Mouse (Mus musculus): Measurements from ENCODE around the gene Gm49450.

Gene Gm49450

DNA sequence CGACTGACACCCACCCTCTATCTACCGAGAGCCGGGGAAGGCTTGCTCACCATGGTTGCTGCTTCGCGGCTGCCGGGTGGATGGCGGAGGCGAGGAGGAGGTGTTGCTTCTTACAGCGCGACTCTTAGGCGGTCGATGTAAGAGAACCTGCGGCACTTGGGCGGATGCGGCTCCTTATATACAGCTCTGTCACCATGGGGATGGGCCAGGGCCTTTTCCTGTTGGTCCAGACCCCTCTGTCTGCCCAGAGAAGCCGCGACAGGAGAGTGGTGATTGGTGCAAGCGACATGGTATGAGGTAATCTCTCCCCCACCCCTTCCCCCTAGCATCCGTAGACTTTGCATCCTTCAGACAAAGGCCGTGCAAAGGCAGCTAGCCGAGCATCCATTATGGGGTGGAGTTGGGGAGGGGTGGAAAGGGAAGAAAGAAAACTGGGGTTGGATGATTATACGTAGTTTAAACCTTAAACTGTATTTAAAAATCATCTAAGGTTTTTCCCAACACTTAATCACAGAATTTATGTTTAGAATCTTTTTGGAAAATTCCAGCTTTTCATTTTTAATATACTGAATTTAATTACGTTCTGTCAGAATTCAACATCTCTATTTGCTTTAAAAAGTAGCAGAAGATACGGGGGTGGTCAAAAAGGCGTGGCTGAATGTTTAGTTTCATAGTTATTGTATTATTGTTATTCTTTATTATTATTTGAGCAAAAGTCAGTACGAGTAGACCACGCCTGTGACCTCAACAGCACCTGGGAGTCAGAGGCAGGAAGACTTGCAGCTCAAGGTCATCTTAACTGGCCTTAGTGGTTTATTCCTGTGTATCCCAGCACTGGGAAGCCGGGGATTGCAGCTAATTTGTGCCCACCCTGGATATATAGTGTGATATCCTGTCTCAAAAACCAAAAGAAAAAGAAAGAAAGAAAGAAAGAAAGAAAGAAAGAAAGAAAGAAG lies at the start of gene Gm49450, which contains the start of gene Tuba1a:
Gm49450 (minus strand) TSS at position 151 of the 956 bp plus-strand sequence.
Tuba1a (minus strand) TSS at position 303 of the 956 bp plus-strand sequence.
- peak; percentile 98 for DNase-seq

- no peak for DNase-seq
Observed at GRCm38 (mm10) chr15:99001451-99001931, 48.1 kb upstream of the Gm49450 start.

DNA sequence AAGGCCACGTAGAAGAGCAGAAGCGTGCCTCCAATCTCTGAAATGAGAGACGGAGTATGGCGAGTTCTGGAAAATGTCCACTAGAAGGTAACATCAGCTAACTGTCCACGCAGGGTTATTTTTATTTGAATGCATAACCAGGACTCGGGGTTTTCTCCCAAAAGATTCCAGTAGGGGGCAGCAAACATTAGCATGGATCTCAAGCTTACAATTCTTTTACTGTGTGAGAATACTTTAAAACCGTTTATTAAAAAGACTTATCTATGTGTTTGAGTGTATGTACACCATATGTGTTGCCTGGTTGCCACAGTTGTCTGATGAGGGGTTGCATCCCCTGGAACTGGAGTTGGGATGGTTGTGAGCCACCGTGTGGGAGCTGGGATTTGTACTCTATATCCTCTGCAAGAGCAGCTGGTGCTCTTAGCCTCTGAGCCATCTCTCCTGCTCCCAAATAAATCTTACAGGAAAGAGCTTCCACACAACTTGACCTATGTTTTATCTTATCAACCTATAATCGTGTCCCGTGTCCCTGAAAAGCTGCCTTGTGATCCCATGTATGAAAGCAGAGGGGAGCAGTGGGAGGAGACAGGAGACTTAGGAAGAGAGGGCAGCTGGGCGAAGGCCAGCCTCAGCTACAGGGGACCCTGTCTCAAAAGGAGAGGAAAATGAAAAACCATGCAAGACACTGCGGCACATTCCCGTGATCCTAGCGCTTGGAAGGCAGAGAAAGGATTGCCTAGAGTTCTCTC lies 47.4 kb upstream of the Gm49450 start:
- DNase-seq = no peak

DNA sequence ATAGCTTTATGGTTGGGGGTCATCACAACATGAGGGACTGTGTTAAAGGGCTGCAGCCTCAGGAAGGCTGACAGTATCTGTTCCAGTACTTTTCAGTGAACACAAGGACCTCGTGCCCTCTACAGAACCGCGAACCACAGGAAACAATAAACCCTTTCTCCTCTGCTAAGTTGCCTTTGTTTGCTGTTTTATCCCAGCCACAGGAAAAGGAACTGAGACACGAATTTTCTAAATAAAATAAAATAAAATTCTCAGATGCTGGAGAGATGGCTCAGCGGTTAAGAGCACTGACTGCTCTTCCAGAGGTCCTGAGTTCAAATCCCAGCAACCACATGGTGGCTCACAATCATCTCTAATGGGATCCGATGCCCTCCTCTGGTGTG lies 45.4 kb upstream of the Gm49450 start:
- no peak for DNase-seq

DNA sequence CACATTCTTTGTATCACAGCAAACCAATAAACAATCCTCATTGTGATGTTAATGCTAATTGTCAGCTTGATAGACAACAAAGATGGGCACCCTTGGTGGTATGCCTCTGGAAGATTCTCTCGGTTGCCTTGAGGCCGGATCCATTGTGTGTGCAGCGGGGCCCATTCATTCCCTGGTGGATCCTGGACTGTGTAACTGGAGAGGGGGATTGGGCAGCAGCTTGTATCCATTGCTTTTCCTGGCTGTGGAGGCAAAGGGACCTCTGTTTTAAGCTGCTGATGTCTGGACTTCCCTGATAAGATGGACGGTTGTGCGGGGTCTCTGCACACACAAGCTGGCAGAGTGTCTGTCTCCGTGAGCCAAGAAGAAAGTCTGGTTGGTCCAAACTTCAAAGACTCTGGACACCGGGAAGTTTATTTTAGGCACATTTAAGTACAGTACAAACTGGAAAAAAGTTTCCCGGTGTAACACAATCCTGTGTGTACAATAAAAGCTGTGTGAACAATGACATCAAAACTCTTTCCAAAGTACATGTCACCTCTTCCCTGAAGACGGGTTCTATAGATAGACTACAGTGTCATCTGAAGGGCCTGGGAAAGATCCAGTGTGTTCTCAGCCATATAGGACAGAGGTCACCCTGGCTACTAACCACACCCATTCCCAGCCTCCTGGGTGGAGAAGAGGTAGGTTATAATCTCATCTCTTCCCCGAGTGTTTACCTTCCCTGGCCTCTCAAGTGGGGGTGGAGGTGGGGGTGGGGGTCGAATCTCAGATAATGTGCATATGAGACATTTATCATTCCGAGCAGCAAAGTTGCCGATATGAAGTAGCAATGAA lies 44.8 kb upstream of the Gm49450 start:
- DNase-seq = no peak

DNA sequence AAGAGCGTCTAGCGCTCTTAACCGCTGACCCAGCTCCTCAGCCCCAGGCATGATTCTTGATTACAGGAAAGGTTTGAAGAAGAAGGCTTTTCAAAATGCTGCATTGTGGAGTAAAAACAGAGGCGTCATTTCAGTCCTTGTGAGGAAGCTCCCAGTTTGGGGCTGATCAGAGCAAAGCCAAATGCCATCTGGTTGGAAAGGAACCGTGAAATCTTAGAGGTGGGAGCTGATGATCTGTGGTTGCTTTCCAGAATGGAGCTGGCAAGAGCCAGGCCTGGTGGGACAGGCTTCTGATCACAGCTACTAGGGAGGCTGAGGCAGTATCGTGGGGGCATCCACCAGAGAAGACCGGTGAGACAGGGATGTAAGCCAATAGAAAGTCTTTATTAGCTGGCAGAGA lies 43.5 kb upstream of the Gm49450 start:
- no peak for DNase-seq

DNA sequence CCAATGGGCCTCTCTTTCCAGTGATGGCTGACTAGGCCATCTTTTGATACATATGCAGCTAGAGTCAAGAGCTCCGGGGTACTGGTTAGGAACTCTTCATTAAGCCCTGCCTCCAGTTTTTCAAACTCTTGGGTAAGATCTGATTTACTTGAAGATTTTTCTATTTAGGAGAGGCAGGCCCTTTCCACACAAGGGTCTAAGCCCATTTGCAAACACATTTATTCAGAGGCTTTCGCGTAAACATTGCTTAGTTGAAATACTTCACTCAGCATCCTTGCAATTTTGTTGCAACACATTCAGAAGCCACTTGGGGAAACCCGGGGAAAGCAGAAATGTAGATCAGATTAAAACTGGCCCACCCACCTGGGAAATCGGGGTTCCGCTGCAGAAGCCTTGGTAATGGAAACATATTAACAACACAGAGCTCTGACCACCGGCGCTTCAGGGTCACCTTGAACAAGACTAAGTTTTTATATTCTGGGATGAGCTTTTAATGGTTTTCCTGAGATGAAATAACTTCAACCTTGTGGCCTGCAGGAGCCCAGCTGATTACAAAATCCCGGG lies 41.7 kb upstream of the Gm49450 start:
- no peak for DNase-seq

DNA sequence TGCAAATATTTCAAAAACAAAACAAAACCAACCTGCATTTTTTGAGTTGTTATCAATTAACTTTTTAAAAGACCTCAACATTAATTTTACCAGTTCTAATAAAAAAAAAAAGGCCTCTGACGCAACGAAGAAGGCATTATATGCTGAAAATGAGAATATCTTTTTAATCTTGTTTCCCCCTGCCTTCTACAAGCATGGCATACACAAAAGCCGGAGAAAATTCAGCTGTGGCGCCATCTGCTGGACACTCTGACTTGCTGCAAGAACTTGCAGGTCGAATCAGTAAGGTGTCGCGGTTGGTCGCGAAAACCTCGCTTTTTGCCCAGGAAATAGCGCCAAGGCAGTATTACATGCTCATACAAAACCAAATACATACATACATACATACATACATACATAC lies 40.5 kb upstream of the Gm49450 start:
- peak; percentile 81 for DNase-seq

- DNase-seq = peak; percentile 91
Observed at GRCm38 (mm10) chr15:98993093-98993793, 39.9 kb upstream of the Gm49450 start.

DNA sequence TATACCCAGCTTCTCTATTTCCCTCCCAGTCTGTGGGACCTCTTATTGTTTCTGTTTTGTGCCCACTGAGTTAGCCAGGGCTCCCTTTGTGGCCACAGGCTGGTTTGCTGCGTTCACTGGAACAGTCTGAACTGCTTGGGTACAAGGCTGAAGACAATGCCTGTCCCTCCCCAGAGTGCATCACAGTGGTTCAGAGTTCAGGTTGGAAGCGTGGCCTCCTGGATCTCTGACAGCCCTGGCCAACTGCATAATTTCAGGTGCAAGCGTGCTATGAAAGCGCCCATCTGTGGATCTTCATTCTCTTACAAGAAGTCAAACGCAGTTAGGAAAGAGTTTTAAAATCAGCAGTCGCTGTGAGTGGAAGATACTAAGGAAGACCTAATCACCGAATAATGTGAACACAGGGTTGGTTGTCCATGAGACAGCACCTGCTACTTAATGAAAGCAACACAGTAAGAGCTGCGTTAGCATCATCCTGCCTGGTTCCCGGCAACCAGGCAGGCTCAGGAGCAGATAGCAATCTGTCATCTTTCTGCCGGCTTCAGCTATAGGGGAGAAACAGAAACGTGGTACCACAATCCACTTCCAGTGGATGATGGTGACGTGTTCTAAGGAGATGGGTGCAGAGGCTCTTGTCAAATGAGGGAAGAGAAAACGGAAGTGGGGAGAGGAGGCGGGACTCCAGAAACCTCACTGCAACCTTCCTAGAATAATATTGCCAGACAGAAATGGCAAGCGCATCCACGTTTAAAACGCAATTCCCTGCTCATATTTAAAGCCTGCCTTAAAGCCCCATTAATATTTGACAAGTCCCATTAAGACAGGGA lies 38.9 kb upstream of the Gm49450 start:
- peak; percentile 92 for DNase-seq

GRCm38 (mm10) chr15:98991540-98992050 lies 38.2 kb upstream of the Gm49450 start:
- DNase-seq = no peak

GRCm38 (mm10) chr15:98990669-98991539 lies 37.6 kb upstream of the Gm49450 start:
- DNase-seq = no peak

- no peak for DNase-seq
Observed at GRCm38 (mm10) chr15:98989701-98990430, 36.5 kb upstream of the Gm49450 start.

GRCm38 (mm10) chr15:98988787-98989186 lies 35.4 kb upstream of the Gm49450 start:
- DNase-seq = no peak

DNA sequence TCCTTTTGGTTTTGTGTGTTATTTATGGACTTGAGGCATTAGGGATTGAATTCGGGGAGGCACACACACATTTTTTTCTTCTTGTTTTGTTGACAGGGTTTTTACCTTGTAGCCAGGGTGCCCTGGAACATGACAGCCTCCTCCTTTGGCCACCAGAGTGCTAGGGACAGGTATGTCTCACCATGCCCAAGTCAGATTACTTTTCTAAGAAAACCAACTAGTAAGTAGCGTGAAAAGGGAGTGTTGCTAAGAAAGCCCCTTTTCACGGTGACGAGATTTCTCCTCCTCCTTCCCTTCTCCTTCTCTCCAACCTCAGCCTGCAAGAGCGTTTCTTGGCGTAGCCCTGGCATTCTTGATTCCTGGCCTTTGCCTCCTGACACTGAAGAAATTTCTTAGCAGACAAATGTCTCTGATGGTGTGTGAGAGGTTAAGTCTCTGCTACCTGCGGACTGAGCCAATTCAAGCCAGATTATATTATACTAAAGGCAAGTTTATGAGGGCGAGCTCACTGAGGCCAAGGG lies 34.4 kb upstream of the Gm49450 start:
- DNase-seq = no peak

GRCm38 (mm10) chr15:98987077-98987630 lies 33.8 kb upstream of the Gm49450 start:
- no peak for DNase-seq

DNA sequence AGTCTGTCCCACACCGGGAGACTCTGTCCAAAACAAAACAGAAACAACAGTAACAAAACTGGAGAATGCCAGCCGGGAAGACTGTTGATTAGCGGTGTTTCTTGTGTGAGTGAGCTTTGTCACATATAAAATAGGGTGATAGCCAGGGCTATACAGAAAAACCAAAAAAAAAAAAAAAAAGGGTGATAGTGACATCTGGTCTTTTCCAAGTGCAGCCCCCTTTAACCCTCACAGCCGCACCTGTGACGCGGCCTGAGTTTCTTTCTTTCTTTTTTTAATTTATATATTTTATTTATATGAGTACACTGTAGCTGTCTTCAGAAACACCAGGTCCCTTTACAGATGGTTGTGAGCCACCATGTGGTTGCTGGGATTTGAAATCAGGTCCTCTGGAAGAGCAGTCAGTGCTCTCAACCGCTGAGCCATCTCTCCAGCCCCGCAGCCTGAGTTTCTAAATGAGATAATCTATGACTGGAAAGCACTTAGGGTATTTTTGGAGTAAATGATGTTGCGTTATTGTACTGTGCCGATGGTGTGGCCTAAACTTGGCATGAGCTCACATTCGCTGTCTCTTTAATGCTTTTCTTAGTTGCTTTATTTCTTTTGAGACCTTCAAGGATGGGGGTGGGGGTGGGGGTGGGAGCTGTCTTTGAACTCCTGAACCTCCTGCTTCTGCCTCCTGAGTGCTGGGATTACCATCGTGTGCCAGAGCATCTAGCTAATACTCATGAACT lies 32.8 kb upstream of the Gm49450 start:
- no peak for DNase-seq

Data from layer of hippocampus, adult 9-11 months (tissue).